Mouse (Mus musculus) kidney, embryonic 16.5 days (tissue): ENCODE measurements around the gene CK137956. TPM values are rescaled to one million over a fixed set of nuclear protein-coding genes. Genes with fewer than 3 reads are reported as not detected.

Source experiments
- ATAC-seq: fragments of 200-750 bp; cut with Nextera tagmentation; 2 replicates; pipeline ENCODE4 v1.8.0; 2017; ENCODE audit warnings: moderate TSS enrichment; ENCODE audit not compliant: low FRiP score, low TSS enrichment
- H3K27ac ChIP-seq: fragments of 300-500 bp; sonication (generic); 2 replicates; pipeline ENCODE4 v1.5.1; 2014; ENCODE audit warnings: low read length
- H3K27me3 ChIP-seq: fragments of 300-500 bp; sonication (generic); 2 replicates; pipeline ENCODE4 v1.6.1; 2014; ENCODE audit warnings: low read length, control low read depth, mixed read lengths; ENCODE audit not compliant: insufficient read depth
- H3K36me3 ChIP-seq: fragments of 300-500 bp; sonication (generic); 2 replicates; pipeline ENCODE4 v1.6.1; 2014; ENCODE audit warnings: low read length, control low read depth, mixed read lengths; ENCODE audit not compliant: insufficient read depth
- H3K4me1 ChIP-seq: fragments of 300-500 bp; sonication (generic); 2 replicates; pipeline ENCODE4 v1.6.1; 2014; ENCODE audit warnings: low read length, control low read depth, mixed read lengths; ENCODE audit not compliant: insufficient read depth
- H3K4me2 ChIP-seq: fragments of 300-500 bp; sonication (generic); replicated peaks from 2 replicates; pipeline ENCODE4 v1.6.1; 2014; ENCODE audit warnings: low read depth, low read length
- H3K4me3 ChIP-seq: fragments of 300-500 bp; sonication (generic); 2 replicates; pipeline ENCODE4 v1.5.1; 2014; ENCODE audit warnings: mild to moderate bottlenecking, low read length
- H3K9ac ChIP-seq: fragments of 300-500 bp; sonication (generic); replicated peaks from 2 replicates; pipeline ENCODE4 v1.6.1; 2014; ENCODE audit warnings: low read length
- H3K9me3 ChIP-seq: fragments of 300-500 bp; sonication (generic); 2 replicates; pipeline ENCODE4 v1.6.1; 2016; ENCODE audit warnings: low read length, control low read depth
- WGBS: fragments of 180-500 bp; shearing (Covaris S2); extraction: QIAGEN DNeasy Blood & Tissue Kit; methylation state at CpG from one replicate; pipeline ENCODE4 v1.1.7; 2014; 5-methylcytosine and 5-hydroxymethylcytosine counted together
- polyA plus RNA-seq: library from polyadenylated mRNA; unstranded; fragments of >200 nt; fragmentation: Nextera tagmentation; extraction: Ambion mirVana; gene quantifications from 2 replicates; pipeline ENCODE4 v1.2.1, GENCODE M21; 2015

The CK137956 gene
- polyA plus RNA-seq, 1 experiment from 2014 or later = not detected

- no peak overlapping the region for H3K27ac ChIP-seq
- peaks cover 8% of the 10 kb centered on the region; the same call in 1 of the 2 replicates for H3K4me1 ChIP-seq
- no peak for ATAC-seq
- H3K36me3 ChIP-seq = no peaks in the 10 kb centered on the region
- H3K4me2 ChIP-seq = no peak overlapping the region
- H3K4me3 ChIP-seq = peak overlapping the region; percentile 15; the same call in 1 of the 2 replicates
- H3K9me3 ChIP-seq = no peaks in the 10 kb centered on the region
- H3K27me3 ChIP-seq = peaks cover 63% of the 10 kb centered on the region
- H3K9ac ChIP-seq = no peak overlapping the region
- WGBS = 1% methylated on average over 25 of the region's 25 CpGs
Measured at GRCm38 (mm10) chr4:127986491-127987075, 15.8 kb upstream of the CK137956 start.

DNA sequence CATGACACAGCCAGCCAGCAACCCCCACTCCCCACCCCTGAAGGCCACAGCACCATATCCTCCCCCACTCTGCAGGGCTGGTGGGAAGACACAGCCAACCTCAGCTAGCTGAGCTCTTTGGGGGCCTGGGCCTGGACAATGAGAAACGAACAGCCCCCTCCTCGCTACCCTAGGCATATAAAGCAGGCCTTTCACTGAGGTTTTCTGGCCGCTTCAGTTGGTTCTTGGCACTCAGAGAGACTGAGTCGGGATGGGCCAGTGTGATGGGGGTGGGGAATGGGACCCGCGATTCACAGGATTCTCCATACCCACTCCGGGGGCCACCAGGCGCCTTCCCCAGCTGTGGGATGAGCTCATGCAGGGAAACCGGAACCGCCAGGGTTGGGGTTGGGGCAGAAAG lies 15.1 kb upstream of the CK137956 start:
- WGBS = 14% methylated on average over 10 of the region's 10 CpGs
- peaks cover 60% of the 10 kb centered on the region for H3K27me3 ChIP-seq
- no peak for ATAC-seq

DNA sequence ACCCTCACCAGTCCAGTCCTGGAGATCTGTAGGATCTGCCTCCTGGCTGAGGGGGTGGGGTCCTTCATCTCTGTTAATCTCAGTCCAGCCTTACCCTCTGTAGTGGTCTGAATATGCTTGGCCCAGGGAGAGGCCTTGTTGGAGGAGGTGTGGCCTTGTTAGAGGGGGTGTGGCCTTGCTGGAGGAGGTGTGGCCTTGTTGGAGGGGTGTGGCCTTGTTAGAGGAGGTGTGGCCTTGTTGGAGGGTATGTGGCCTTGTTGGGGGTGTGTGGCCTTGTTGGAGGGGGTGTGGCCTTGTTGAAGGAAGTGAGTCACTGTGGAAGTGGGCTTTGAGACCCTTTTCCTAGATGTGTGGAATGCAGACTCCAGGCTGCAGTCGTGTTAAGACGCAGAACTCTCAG lies 13.7 kb upstream of the CK137956 start:
- Histone ChIP-seq H3K27ac (no peak overlapping the region), H3K4me1 (peaks cover 8% of the 10 kb centered on the region; the same call in 1 of the 2 replicates), H3K9ac (no peak overlapping the region), H3K9me3 (no peaks in the 10 kb centered on the region), H3K4me3 (no peak overlapping the region), H3K27me3 (peaks cover 46% of the 10 kb centered on the region), H3K4me2 (no peak overlapping the region), H3K36me3 (no peaks in the 10 kb centered on the region)
- 96% methylated on average over 2 of the region's 2 CpGs for WGBS
- no peak for ATAC-seq

More for the DNA sequence above, 15.1 kb upstream of the CK137956 start:
- Histone ChIP-seq H3K27ac (no peak overlapping the region), H3K9ac (no peak overlapping the region), H3K4me3 (no peak overlapping the region), H3K4me2 (no peak overlapping the region), H3K36me3 (no peaks in the 10 kb centered on the region), H3K4me1 (peaks cover 8% of the 10 kb centered on the region; the same call in 1 of the 2 replicates), H3K9me3 (no peaks in the 10 kb centered on the region)

DNA sequence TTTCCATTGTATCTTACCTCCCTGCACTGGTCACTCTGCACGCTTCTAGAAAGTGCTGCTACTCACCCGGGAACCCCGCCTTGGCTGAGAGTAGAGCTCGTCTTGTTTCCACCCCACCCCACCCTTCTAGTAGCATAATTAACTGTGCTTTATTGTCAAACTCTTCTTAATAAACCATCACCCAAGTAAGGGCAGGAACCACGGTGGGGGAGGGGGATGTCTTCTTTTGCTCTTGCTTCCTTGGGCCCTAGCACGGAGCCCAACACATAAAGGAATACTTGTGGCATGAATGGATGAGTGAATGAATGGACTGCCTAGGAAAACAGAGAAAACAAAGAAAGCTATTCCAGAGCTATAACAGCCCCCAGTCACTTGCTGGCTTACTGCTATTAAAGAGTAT lies 10.4 kb upstream of the CK137956 start:
- H3K9me3 ChIP-seq = no peaks in the 10 kb centered on the region
- no peak overlapping the region for H3K9ac ChIP-seq
- no peaks in the 10 kb centered on the region for H3K4me1 ChIP-seq
- no peak overlapping the region for H3K4me3 ChIP-seq
- 84% methylated on average over 6 of the region's 6 CpGs for WGBS
- no peak for ATAC-seq
- H3K36me3 ChIP-seq = no peaks in the 10 kb centered on the region
- H3K27ac ChIP-seq = no peak overlapping the region
- H3K4me2 ChIP-seq = no peak overlapping the region
- peaks cover 13% of the 10 kb centered on the region for H3K27me3 ChIP-seq

GRCm38 (mm10) chr4:127972976-127973375 lies 2.2 kb upstream of the CK137956 start:
- Histone ChIP-seq H3K36me3 (no peaks in the 10 kb centered on the region), H3K9me3 (no peaks in the 10 kb centered on the region), H3K9ac (no peak overlapping the region), H3K27me3 (peaks cover 36% of the 10 kb centered on the region), H3K27ac (no peak overlapping the region), H3K4me3 (no peak overlapping the region), H3K4me1 (no peaks in the 10 kb centered on the region), H3K4me2 (no peak overlapping the region)
- no peak for ATAC-seq
- 86% methylated on average over 3 of the region's 3 CpGs for WGBS

DNA sequence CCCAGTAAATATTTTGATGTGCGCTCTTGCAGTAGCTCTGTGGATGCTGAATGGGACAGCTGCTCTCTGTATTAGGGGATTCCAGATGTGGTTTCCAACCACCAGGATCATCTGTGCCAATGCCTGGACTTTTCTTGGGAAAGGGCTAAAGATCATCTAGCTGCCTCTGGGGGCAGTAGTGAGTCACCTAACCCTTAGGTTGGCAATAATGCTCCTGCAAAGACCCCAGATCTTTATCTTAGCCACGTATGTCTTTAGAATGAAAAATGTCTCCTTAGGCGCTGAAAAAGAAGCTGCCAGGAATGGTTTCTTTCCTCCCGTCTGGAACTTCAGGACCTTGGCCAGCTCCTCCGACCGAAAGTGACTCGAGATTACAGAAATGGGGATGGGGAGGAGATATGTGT lies 731 bp downstream of the CK137956 start:
- Histone ChIP-seq H3K4me3 (no peak overlapping the region), H3K9ac (no peak overlapping the region), H3K36me3 (no peaks in the 10 kb centered on the region), H3K27ac (no peak overlapping the region), H3K4me1 (no peaks in the 10 kb centered on the region), H3K27me3 (peaks cover 36% of the 10 kb centered on the region), H3K9me3 (no peaks in the 10 kb centered on the region), H3K4me2 (no peak overlapping the region)
- whole genome bisulfite sequencing = 4% methylated on average over 7 of the region's 7 CpGs
- no peak for ATAC-seq

DNA sequence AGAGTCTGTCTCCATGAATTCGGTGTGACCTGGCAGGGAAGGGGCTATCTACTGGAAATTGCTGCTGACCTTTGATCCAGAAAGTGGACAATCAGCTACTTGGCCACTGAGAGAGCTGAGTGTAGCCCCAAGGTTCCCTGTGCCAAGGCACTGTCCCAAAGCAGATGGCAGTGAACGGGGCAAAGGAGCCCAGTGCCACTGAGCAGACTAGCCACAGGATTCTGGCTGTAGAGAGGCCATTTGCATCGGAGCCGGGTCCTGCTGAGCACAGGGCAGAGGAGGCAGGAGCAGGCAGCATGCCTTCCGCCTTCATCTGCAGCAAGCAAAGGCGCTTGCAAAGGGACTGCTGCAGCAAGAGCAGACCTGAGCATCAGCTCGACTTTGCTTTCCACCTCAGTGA lies 1.6 kb downstream of the CK137956 start:
- Histone ChIP-seq H3K27me3 (peaks cover 36% of the 10 kb centered on the region), H3K4me2 (no peak overlapping the region), H3K27ac (no peak overlapping the region), H3K4me3 (no peak overlapping the region), H3K4me1 (no peaks in the 10 kb centered on the region), H3K9ac (no peak overlapping the region), H3K36me3 (no peaks in the 10 kb centered on the region), H3K9me3 (no peaks in the 10 kb centered on the region)
- WGBS = 9% methylated on average over 7 of the region's 7 CpGs
- ATAC-seq = no peak

DNA sequence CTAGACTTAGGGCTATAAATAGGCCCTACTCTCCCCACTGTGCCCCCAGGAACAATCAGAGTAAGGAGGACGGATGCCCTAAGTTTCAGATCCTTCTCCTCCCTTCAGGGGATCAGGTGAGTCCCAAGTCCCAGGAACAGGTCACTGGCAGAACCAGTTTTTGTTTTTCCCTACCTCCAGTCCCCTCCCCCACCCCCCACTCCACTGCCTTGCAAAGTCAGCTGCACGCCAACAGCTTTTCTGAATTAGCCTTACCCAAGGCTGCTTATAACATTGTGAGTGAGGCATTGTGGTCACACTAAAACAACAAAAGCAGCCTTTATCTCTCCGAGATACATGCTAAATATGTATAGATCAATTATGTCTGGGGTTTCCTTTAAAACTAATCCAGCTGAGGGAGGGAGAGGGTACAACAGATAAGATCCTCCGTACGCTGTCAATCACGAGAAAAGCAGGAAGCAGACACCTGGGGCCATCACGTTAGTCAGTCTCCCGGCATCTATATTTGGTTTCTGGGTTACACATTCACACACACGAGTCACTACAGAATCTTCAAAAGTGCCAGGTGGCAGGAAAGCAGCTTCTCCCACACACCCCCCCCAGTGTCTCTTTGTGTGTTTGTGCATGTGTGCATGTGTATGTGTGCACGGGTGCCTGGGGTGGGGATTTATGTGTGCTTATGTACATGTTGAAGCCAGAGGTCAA lies 17.6 kb downstream of the CK137956 start:
- Histone ChIP-seq H3K36me3 (no peaks in the 10 kb centered on the region), H3K4me2 (no peak overlapping the region), H3K9ac (no peak overlapping the region), H3K27me3 (no peaks in the 10 kb centered on the region), H3K4me3 (no peak overlapping the region), H3K27ac (no peak overlapping the region), H3K4me1 (no peaks in the 10 kb centered on the region), H3K9me3 (no peaks in the 10 kb centered on the region)
- no peak for ATAC-seq
- WGBS = 56% methylated on average over 10 of the region's 10 CpGs

DNA sequence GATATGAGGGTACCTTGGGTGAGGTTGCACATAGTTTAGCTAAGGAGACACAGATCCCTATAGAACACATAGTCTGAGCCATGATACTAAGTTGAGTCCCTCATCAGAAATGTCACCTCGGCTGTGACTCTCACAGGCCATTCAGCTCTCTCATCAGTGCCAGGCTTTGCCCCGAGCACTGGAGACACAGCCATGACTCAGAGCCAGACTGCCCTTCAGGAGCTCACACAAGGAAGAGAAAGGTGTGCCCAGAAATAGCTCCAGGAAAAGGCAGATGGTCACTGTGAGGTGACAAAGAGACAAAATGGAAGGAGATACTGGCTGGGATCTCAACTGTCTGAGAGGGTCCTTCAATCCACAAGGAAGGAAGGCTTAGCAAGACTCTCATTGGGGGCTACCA lies 23.1 kb downstream of the CK137956 start:
- 64% methylated on average over 2 of the region's 2 CpGs for WGBS
- no peaks in the 10 kb centered on the region for H3K4me1 ChIP-seq
- no peak overlapping the region for H3K4me2 ChIP-seq
- H3K9ac ChIP-seq = no peak overlapping the region
- H3K4me3 ChIP-seq = no peak overlapping the region
- H3K27ac ChIP-seq = no peak overlapping the region
- H3K27me3 ChIP-seq = no peaks in the 10 kb centered on the region
- H3K36me3 ChIP-seq = no peaks in the 10 kb centered on the region
- no peaks in the 10 kb centered on the region for H3K9me3 ChIP-seq
- ATAC-seq = no peak

DNA sequence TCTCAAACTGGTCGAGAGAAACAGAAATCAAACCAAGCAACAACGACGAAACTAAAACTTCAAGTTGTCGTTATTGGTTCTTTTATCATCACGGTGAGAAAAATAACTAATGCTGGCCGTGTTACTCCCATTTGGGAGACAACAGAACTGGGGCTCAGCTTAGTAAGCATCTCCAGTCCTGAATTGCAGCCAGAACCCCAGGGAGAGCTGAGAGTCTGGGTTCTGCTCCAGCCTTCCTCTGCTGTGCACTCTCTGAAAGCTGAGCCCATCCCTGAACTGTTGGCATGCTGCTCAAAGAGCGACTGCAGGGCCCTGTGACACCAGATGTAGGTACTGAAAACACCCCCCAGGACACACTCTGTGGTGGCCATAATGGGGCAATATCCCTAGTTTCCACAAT lies 33.3 kb downstream of the CK137956 start:
- Histone ChIP-seq H3K9me3 (no peaks in the 10 kb centered on the region), H3K36me3 (no peaks in the 10 kb centered on the region), H3K9ac (no peak overlapping the region), H3K27me3 (no peaks in the 10 kb centered on the region), H3K4me1 (no peaks in the 10 kb centered on the region), H3K27ac (no peak overlapping the region), H3K4me3 (no peak overlapping the region), H3K4me2 (no peak overlapping the region)
- ATAC-seq = no peak
- WGBS = 77% methylated on average over 7 of the region's 7 CpGs
